21 mouse cellular contexts compared by ENCODE assay signal in the genomic region with DNA sequence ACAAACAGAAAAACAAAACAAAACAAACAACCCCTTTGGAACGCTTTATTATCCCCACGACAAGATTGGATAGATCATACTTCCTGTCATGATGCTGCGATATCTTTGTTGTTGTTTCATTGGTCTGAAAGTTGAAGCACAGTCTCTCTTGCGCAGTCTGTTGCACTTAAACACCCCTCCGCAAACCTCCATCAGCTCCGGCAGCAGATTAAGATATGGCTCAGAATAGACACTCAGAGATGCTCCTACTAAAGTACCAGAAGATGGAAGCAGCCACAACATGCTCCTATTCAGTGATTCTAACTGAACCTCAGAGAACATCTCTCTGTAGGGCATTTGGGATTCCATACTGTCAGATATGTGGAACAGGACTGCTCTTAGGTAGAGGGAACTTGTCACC. TPM values are rescaled to one million over a fixed set of nuclear protein-coding genes. Genes with fewer than 3 reads are reported as not detected.
"Had no signal": no experiment of that assay in that cellular context is flagged by ENCODE, and none has a peak within 500 bp of the region (broad histone marks: within the 10 kb centered on the region; RNA-seq: fewer than 3 reads in every experiment).

No protein-coding gene starts in this region.

- ATAC-seq: forebrain, embryonic 13.5 days; forebrain, embryonic 14.5 days; forebrain, embryonic 15.5 days; forebrain, embryonic 16.5 days; forebrain, postnatal 0 days had no signal

- DNase-seq: cerebellum, adult 9-11 months; cerebellum, postnatal 10 days; cerebellum, postnatal 14 days; cerebellum, postnatal 25 days; cerebellum, postnatal 36 days; embryo, embryonic 11 days; forebrain, postnatal 0 days; gastrocnemius, adult 2 months; gastrocnemius, postnatal 10 days; gastrocnemius, postnatal 14 days; gastrocnemius, postnatal 25 days; gastrocnemius, postnatal 36 days; heart, adult 18-20 months; heart, adult 2 months had no signal

RNA-seq across cellular contexts. Expression of a gene that starts 32.7 kb away (rescaled TPM):
- total RNA-seq: common myeloid progenitor, adult 5-6 weeks; forebrain, postnatal 0 days; gastrocnemius, postnatal 14 days had no signal
- polyA plus RNA-seq: embryonic facial prominence, embryonic 11.5 days had no signal

RNA-seq across cellular contexts. Expression of a gene that starts 54.7 kb away (rescaled TPM):
- polyA plus RNA-seq: erythroblast, embryonic 14.5 days had no signal
